Mouse (Mus musculus): ENCODE results near the gene Cct4.

GRCm38 (mm10) chr11:22952668-22953067, 37.7 kb upstream of the Cct4 start:
- TF ChIP-seq CTCF (IDR thresholded peaks at IDR 0.05; ENCODE audit: extremely low read depth, insufficient read depth, low read length) (no peak), POLR2A (IDR thresholded peaks at IDR 0.05; ENCODE audit: extremely low read depth, insufficient read depth, low read length) (no peak)

Data from cortical plate, adult 2 months (tissue).